28 mouse cellular contexts compared by ENCODE assay signal in the genomic region with DNA sequence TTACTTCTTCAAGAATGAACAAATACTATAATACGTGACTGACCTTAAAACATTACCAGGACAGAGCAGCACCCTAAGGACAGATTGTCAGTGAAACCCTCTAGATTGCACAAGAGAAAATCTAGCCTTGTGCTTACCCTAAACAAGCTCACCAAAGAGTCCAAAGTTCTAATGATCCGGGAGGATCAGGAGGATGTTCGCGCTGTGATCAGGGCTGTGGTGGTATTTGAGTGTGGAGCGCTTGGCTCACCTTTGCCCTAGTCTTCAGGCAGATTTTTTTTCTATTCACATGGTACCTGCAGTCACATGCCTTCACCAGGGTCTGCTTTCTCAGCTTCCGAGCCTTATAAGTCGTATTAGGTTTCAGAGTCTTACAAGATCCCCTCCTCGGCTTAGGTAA.
DNase-seq lines count a peak whose midpoint lies in the region; ATAC-seq and TF ChIP-seq lines count a peak whose summit lies in the region.
"Had no signal": no experiment of that assay in that cellular context is flagged by ENCODE, and none has a peak within 500 bp of the region (broad histone marks: within the 10 kb centered on the region; RNA-seq: fewer than 3 reads in every experiment).

No protein-coding gene starts in this region.

- TF ChIP-seq CTCF in liver, embryonic 14.5 days (IDR thresholded peaks at IDR 0.05; ENCODE audit: low read depth), result no peak

- H3K27me3 ChIP-seq in kidney, embryonic 14.5 days (ENCODE audit: control insufficient read depth, insufficient read depth, low read length), result no peaks in the 10 kb centered on the region
- H3K27me3 ChIP-seq in intestine, embryonic 14.5 days (replicated peaks; ENCODE audit: control insufficient read depth, insufficient read depth, low read length), result no peaks in the 10 kb centered on the region
- H3K27me3 ChIP-seq in liver, embryonic 14.5 days (ENCODE audit: control insufficient read depth, insufficient read depth, low read length), result no peaks in the 10 kb centered on the region
- H3K27me3 ChIP-seq in forebrain, embryonic 14.5 days (replicated peaks; ENCODE audit: control insufficient read depth, insufficient read depth, low read length), result peaks cover under 1% of the 10 kb centered on the region; the same call in 1 of the 2 replicates
- H3K27me3 ChIP-seq: limb, embryonic 12.5 days; neural tube, embryonic 13.5 days had no signal

- H3K9me3 ChIP-seq in kidney, embryonic 14.5 days (ENCODE audit: control insufficient read depth, low read length), result no peaks in the 10 kb centered on the region
- no peaks in the 10 kb centered on the region for H3K9me3 ChIP-seq in intestine, embryonic 14.5 days (ENCODE audit: control insufficient read depth, low read length)
- no peaks in the 10 kb centered on the region for H3K9me3 ChIP-seq in liver, embryonic 14.5 days (ENCODE audit: control insufficient read depth, low read length)
- no peaks in the 10 kb centered on the region for H3K9me3 ChIP-seq in forebrain, embryonic 14.5 days (replicated peaks; ENCODE audit: control insufficient read depth, low read length)
- H3K9me3 ChIP-seq: embryonic facial prominence, embryonic 13.5 days; forebrain, embryonic 12.5 days; heart, embryonic 15.5 days; limb, embryonic 12.5 days; neural tube, embryonic 13.5 days had no signal

- H3K4me3 ChIP-seq in kidney, embryonic 14.5 days (ENCODE audit: low read length), result no peak overlapping the region
- no peak overlapping the region for H3K4me3 ChIP-seq in intestine, embryonic 14.5 days (ENCODE audit: low read depth, low read length)
- no peak overlapping the region for H3K4me3 ChIP-seq in liver, embryonic 14.5 days (ENCODE audit: insufficient read depth in 1 of 2, low read depth in 2 of 2, low read length in 2 of 2)
- H3K4me3 ChIP-seq in forebrain, embryonic 14.5 days (ENCODE audit: low read depth, low read length), result no peak overlapping the region
- H3K4me3 ChIP-seq: embryonic facial prominence, embryonic 13.5 days; erythroblast, embryonic 14.5 days; forebrain, embryonic 12.5 days; gastrocnemius, adult 2 months; heart, embryonic 15.5 days; limb, embryonic 12.5 days; megakaryocyte, embryonic 14.5 days; myocyte; neural tube, embryonic 13.5 days had no signal

- ATAC-seq in kidney, embryonic 14.5 days (ENCODE audit: low FRiP score, low TSS enrichment), result no peak
- no peak for ATAC-seq in intestine, embryonic 14.5 days (replicated peaks; ENCODE audit: low FRiP score, low TSS enrichment, low read depth)
- ATAC-seq in liver, embryonic 14.5 days (ENCODE audit: insufficient read depth), result peak; percentile 61
- ATAC-seq in forebrain, embryonic 14.5 days, result no peak
- ATAC-seq: CD4-positive, CD25-positive, alpha-beta regulatory T cell, adult 4 months; inflammation-experienced regulatory T-cells, adult 6 months; midbrain, embryonic 16.5 days had no signal

- H3K36me3 ChIP-seq in kidney, embryonic 14.5 days (ENCODE audit: control insufficient read depth, insufficient read depth, low read length), result no peaks in the 10 kb centered on the region
- no peaks in the 10 kb centered on the region for H3K36me3 ChIP-seq in intestine, embryonic 14.5 days (ENCODE audit: control insufficient read depth, insufficient read depth, low read length)
- no peaks in the 10 kb centered on the region for H3K36me3 ChIP-seq in liver, embryonic 14.5 days (replicated peaks; ENCODE audit: control insufficient read depth, insufficient read depth, low read depth)
- H3K36me3 ChIP-seq in forebrain, embryonic 14.5 days (ENCODE audit: control insufficient read depth, insufficient read depth, low read length), result no peaks in the 10 kb centered on the region
- H3K36me3 ChIP-seq: embryonic facial prominence, embryonic 13.5 days; forebrain, embryonic 12.5 days; heart, embryonic 15.5 days; limb, embryonic 12.5 days; neural tube, embryonic 13.5 days had no signal

- no peak overlapping the region for H3K9ac ChIP-seq in kidney, embryonic 14.5 days (ENCODE audit: low read depth, low read length)
- H3K9ac ChIP-seq in intestine, embryonic 14.5 days (ENCODE audit: low read length), result no peak overlapping the region
- no peak overlapping the region for H3K9ac ChIP-seq in liver, embryonic 14.5 days (replicated peaks)
- H3K9ac ChIP-seq in forebrain, embryonic 14.5 days (ENCODE audit: low read length), result no peak overlapping the region
- H3K9ac ChIP-seq: embryonic facial prominence, embryonic 13.5 days; forebrain, embryonic 12.5 days; heart, embryonic 15.5 days; hindbrain, embryonic 14.5 days; limb, embryonic 12.5 days; lung, embryonic 14.5 days; neural tube, embryonic 13.5 days had no signal

- WGBS in kidney, embryonic 14.5 days, result 66% methylated on average over 8 of the region's 8 CpGs
- 76% methylated on average over 8 of the region's 8 CpGs for WGBS in intestine, embryonic 14.5 days
- 67% methylated on average over 8 of the region's 8 CpGs for WGBS in liver, embryonic 14.5 days (ENCODE audit: insufficient replicate concordance)
- 85% methylated on average over 8 of the region's 8 CpGs for WGBS in forebrain, embryonic 14.5 days

- TF ChIP-seq EP300 in liver, embryonic 14.5 days (IDR thresholded peaks at IDR 0.05; ENCODE audit: low read depth), result 0 out of 2 replicates have a peak, but pooled peaks have one; percentile 10

- peak; percentile 27 for DNase-seq in kidney, adult 18-20 months
- DNase-seq in intestine, embryonic 14.5 days (ENCODE audit: low spot score), result peak; percentile 48
- peak; percentile 53 for DNase-seq in kidney, postnatal 14 days
- DNase-seq in liver, embryonic 14.5 days (ENCODE audit: low read depth in 3 of 3, low spot score in 3 of 3), result peak in 1 of 3 experiments; percentile 28
- no peak for DNase-seq in forebrain, embryonic 14.5 days (ENCODE audit: low spot score)
- DNase-seq in embryo, embryonic 10.5 days (ENCODE audit: low spot score), result no peak
- no peak for DNase-seq in c-Kit-positive CD71-positive TER-119-positive erythroid progenitor cells, embryonic 14.5 days (ENCODE audit: low spot score)
- DNase-seq: adrenal gland, postnatal 25 days; cerebellum, postnatal 14 days; embryo, embryonic 11 days; gastrocnemius, adult 2 months; heart, postnatal 4 days; lung, embryonic 14.5 days; lung, postnatal 36 days; thymus, postnatal 14 days had no signal

- peaks cover 1% of the 10 kb centered on the region for H3K4me1 ChIP-seq in kidney, embryonic 14.5 days (ENCODE audit: control insufficient read depth, insufficient read depth, low read length)
- 0 out of 2 replicates have a peak, but pooled peaks cover 2% of the 10 kb centered on the region for H3K4me1 ChIP-seq in intestine, embryonic 14.5 days (replicated peaks; ENCODE audit: control insufficient read depth, insufficient read depth, low read length)
- H3K4me1 ChIP-seq in liver, embryonic 14.5 days (replicated peaks; ENCODE audit: control insufficient read depth in 2 of 2, insufficient read depth in 2 of 2, low read length in 1 of 2), result no peaks in the 10 kb centered on the region; a peak in 1 of 4 replicates
- no peaks in the 10 kb centered on the region for H3K4me1 ChIP-seq in forebrain, embryonic 14.5 days (ENCODE audit: control insufficient read depth, insufficient read depth, low read length)
- H3K4me1 ChIP-seq: embryonic facial prominence, embryonic 13.5 days; forebrain, embryonic 12.5 days; limb, embryonic 12.5 days had no signal

- no peak overlapping the region for H3K4me2 ChIP-seq in kidney, embryonic 14.5 days (replicated peaks; ENCODE audit: low read depth, low read length)
- H3K4me2 ChIP-seq in intestine, embryonic 14.5 days (ENCODE audit: low read length), result no peak overlapping the region
- H3K4me2 ChIP-seq in liver, embryonic 14.5 days (ENCODE audit: low read depth), result no peak overlapping the region
- H3K4me2 ChIP-seq in forebrain, embryonic 14.5 days (ENCODE audit: low read length), result no peak overlapping the region
- H3K4me2 ChIP-seq: embryonic facial prominence, embryonic 13.5 days; forebrain, embryonic 12.5 days; heart, embryonic 15.5 days; hindbrain, embryonic 14.5 days; limb, embryonic 12.5 days; lung, embryonic 14.5 days; neural tube, embryonic 13.5 days had no signal

- no peak overlapping the region for H3K27ac ChIP-seq in kidney, embryonic 14.5 days (ENCODE audit: low read depth, low read length)
- no peak overlapping the region for H3K27ac ChIP-seq in intestine, embryonic 14.5 days (ENCODE audit: low read depth)
- no peak overlapping the region for H3K27ac ChIP-seq in liver, embryonic 14.5 days
- H3K27ac ChIP-seq in forebrain, embryonic 14.5 days (ENCODE audit: low read depth, low read length), result no peak overlapping the region
- H3K27ac ChIP-seq: embryonic facial prominence, embryonic 13.5 days; forebrain, embryonic 12.5 days; gastrocnemius, adult 2 months; heart, embryonic 15.5 days; hindbrain, embryonic 14.5 days; limb, embryonic 12.5 days; neural tube, embryonic 13.5 days had no signal

Comparison
In these comparisons a context has a peak if more than half of its experiments do, and no peak if none do; other contexts are left out.
1. DNase-seq: peak in kidney, adult 18-20 months (single experiment), intestine, embryonic 14.5 days (single experiment) and kidney, postnatal 14 days (single experiment); none in forebrain, embryonic 14.5 days (single experiment), embryo, embryonic 10.5 days (single experiment) and c-Kit-positive CD71-positive TER-119-positive erythroid progenitor cells, embryonic 14.5 days (single experiment).